Mouse (Mus musculus): Measurements from ENCODE around the gene Hs3st3b1. TPM values are rescaled to one million over a fixed set of nuclear protein-coding genes. Genes with fewer than 3 reads are reported as not detected.

Gene Hs3st3b1
- polyA plus RNA-seq (2012; rRNA removed) = 9.3 and 12.0 TPM in 2 replicates

DNA sequence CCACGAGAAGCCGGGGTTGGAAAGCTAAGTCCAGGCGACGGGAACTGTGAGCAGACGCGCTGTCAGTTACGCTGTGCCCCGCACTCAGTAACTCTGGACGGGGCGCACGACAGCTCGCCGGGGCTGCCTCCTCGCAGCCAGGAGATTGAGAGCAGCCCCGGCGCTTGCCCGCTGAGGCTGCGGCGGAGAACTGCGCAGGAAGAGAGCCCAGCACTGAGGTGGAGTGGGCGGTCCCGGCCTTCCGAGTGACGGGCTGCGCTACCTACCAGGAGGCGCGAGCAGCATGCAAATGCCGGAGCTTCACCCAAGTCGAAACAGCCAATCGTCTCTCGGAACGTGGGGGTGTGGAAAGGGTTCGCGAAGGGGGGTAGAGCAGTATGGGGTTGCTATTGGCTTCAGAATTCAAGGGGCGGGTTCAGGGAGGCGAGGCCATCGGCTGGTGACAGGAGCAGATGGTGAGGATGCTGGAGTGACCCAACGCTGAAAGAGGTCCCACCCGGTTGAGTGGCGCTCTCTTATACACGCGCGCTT lies at the start of gene Hs3st3b1:
TSS of gene Hs3st3b1 (minus strand) at position 200 of the 531 bp plus-strand sequence.
- Histone ChIP-seq H3K36me3 (ENCODE audit: control insufficient read depth, insufficient read depth, low read length) (no peaks in the 10 kb centered on the region), H3K4me1 (replicated peaks; ENCODE audit: control insufficient read depth, insufficient read depth, low read length) (peaks cover 25% of the 10 kb centered on the region), H3K27me3 (ENCODE audit: control insufficient read depth, insufficient read depth, low read length) (peaks cover 26% of the 10 kb centered on the region), H3K4me3 (ENCODE audit: control insufficient read depth, insufficient read depth, low read length) (peak within 1 kb of the TSS; percentile 44), H3K27ac (ENCODE audit: control insufficient read depth, insufficient read depth, low read length) (no peak within 1 kb of the TSS)
- under 1% methylated on average over 43 of the region's 43 CpGs for WGBS
- TF ChIP-seq CTCF (IDR thresholded peaks at IDR 0.05; ENCODE audit: borderline replicate concordance, control insufficient read depth, extremely low read depth, insufficient read depth, low read length, poor library complexity) (no peak), POLR2A (IDR thresholded peaks at IDR 0.05; ENCODE audit: control insufficient read depth, extremely low read depth, insufficient read depth, low read length, poor library complexity) (peak; percentile 72; the same call in 1 of the 2 replicates)
- peak; percentile 89 for DNase-seq

DNA sequence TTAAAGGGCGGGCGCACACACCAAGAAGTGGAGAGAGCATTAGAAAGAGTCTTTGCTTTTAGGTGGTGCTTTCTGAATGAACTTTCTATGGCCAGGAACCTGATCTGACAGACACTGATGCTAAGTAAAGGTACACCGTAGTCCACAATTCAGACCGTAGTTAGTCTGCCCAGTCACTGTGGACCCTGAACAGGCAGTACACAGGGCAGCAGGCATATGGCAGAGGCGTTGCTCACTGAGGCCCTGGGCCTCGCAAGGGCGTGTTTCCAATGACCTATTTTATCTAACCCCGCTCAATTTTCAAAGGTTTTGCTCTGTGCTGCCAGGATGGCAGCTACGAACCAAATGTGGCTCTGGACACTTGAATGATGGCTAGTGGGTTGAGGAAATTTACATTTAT lies 49.4 kb upstream of the Hs3st3b1 start:
- peaks cover 7% of the 10 kb centered on the region; the same call in 1 of the 2 replicates for H3K4me1 ChIP-seq (replicated peaks; ENCODE audit: control insufficient read depth, insufficient read depth, low read length)
- 99% methylated on average over 9 of the region's 9 CpGs for WGBS

GRCm38 (mm10) chr11:63970818-63971217 lies 48.7 kb upstream of the Hs3st3b1 start:
- Histone ChIP-seq H3K4me3 (ENCODE audit: control insufficient read depth, insufficient read depth, low read length) (no peak overlapping the region), H3K27ac (ENCODE audit: control insufficient read depth, insufficient read depth, low read length) (no peak overlapping the region), H3K36me3 (ENCODE audit: control insufficient read depth, insufficient read depth, low read length) (no peaks in the 10 kb centered on the region), H3K27me3 (ENCODE audit: control insufficient read depth, insufficient read depth, low read length) (no peaks in the 10 kb centered on the region), H3K4me1 (replicated peaks; ENCODE audit: control insufficient read depth, insufficient read depth, low read length) (peaks cover 7% of the 10 kb centered on the region; the same call in 1 of the 2 replicates)
- TF ChIP-seq POLR2A (IDR thresholded peaks at IDR 0.05; ENCODE audit: control insufficient read depth, extremely low read depth, insufficient read depth, low read length, poor library complexity) (no peak), CTCF (IDR thresholded peaks at IDR 0.05; ENCODE audit: borderline replicate concordance, control insufficient read depth, extremely low read depth, insufficient read depth, low read length, poor library complexity) (no peak)
- DNase-seq = no peak
- WGBS = 97% methylated on average over 6 of the region's 6 CpGs

More for the DNA sequence above, 49.4 kb upstream of the Hs3st3b1 start:
- no peaks in the 10 kb centered on the region for H3K27me3 ChIP-seq (ENCODE audit: control insufficient read depth, insufficient read depth, low read length)
- no peak overlapping the region for H3K4me3 ChIP-seq (ENCODE audit: control insufficient read depth, insufficient read depth, low read length)
- no peak overlapping the region for H3K27ac ChIP-seq (ENCODE audit: control insufficient read depth, insufficient read depth, low read length)
- TF ChIP-seq POLR2A (IDR thresholded peaks at IDR 0.05; ENCODE audit: control insufficient read depth, extremely low read depth, insufficient read depth, low read length, poor library complexity) (no peak), CTCF (IDR thresholded peaks at IDR 0.05; ENCODE audit: borderline replicate concordance, control insufficient read depth, extremely low read depth, insufficient read depth, low read length, poor library complexity) (no peak)
- DNase-seq = no peak
- no peaks in the 10 kb centered on the region for H3K36me3 ChIP-seq (ENCODE audit: control insufficient read depth, insufficient read depth, low read length)

DNA sequence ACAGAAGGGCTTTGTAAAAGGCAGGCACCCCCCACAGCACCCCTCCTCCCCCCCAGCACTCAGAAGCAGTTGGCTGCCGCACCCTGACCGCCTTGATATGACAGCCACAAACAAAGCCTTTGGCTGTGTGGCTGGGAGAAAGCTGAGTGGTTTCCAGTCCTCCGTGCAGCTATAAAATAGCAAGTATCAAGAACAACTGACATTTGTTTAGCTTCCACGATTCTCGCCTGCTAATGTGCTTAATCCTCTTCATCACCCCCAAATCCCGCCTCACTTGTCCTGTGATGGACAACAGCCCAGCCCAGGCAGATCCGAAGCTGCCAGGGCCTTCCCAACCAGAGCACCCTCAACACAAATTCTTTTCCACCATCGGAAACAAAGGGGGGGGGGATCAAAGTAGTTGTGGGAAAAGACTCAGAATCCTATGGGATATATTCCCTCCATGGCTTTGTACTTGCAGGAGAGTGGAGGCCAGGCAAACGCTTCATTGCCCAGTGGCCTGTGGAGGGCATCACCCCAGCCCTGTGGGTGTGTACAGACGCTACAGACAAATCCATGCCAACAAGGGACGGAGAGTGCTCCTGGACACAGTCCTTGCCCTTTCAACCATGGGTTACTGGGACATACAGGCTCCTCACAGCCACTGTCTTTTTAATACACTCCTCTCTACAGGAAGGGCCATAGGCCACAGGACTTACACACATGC lies 47.3 kb upstream of the Hs3st3b1 start:
- H3K4me1 ChIP-seq (replicated peaks; ENCODE audit: control insufficient read depth, insufficient read depth, low read length) = no peaks in the 10 kb centered on the region
- H3K27ac ChIP-seq (ENCODE audit: control insufficient read depth, insufficient read depth, low read length) = no peak overlapping the region
- WGBS = 95% methylated on average over 11 of the region's 11 CpGs
- no peaks in the 10 kb centered on the region for H3K36me3 ChIP-seq (ENCODE audit: control insufficient read depth, insufficient read depth, low read length)
- H3K27me3 ChIP-seq (ENCODE audit: control insufficient read depth, insufficient read depth, low read length) = no peaks in the 10 kb centered on the region
- no peak for DNase-seq
- no peak for TF ChIP-seq CTCF (IDR thresholded peaks at IDR 0.05; ENCODE audit: borderline replicate concordance, control insufficient read depth, extremely low read depth, insufficient read depth, low read length, poor library complexity)
- TF ChIP-seq POLR2A (IDR thresholded peaks at IDR 0.05; ENCODE audit: control insufficient read depth, extremely low read depth, insufficient read depth, low read length, poor library complexity) = no peak
- H3K4me3 ChIP-seq (ENCODE audit: control insufficient read depth, insufficient read depth, low read length) = no peak overlapping the region

- 96% methylated on average over 3 of the region's 3 CpGs for WGBS
- no peak for TF ChIP-seq POLR2A (IDR thresholded peaks at IDR 0.05; ENCODE audit: control insufficient read depth, extremely low read depth, insufficient read depth, low read length, poor library complexity)
- TF ChIP-seq CTCF (IDR thresholded peaks at IDR 0.05; ENCODE audit: borderline replicate concordance, control insufficient read depth, extremely low read depth, insufficient read depth, low read length, poor library complexity) = no peak
- H3K4me3 ChIP-seq (ENCODE audit: control insufficient read depth, insufficient read depth, low read length) = no peak overlapping the region
- no peak overlapping the region for H3K27ac ChIP-seq (ENCODE audit: control insufficient read depth, insufficient read depth, low read length)
- no peaks in the 10 kb centered on the region for H3K4me1 ChIP-seq (replicated peaks; ENCODE audit: control insufficient read depth, insufficient read depth, low read length)
- no peak for DNase-seq
- H3K36me3 ChIP-seq (ENCODE audit: control insufficient read depth, insufficient read depth, low read length) = no peaks in the 10 kb centered on the region
- no peaks in the 10 kb centered on the region for H3K27me3 ChIP-seq (ENCODE audit: control insufficient read depth, insufficient read depth, low read length)
These were observed 46.4 kb upstream of the Hs3st3b1 start for GRCm38 (mm10) chr11:63968388-63969035.

- TF ChIP-seq CTCF (IDR thresholded peaks at IDR 0.05; ENCODE audit: borderline replicate concordance, control insufficient read depth, extremely low read depth, insufficient read depth, low read length, poor library complexity) = no peak
- no peak for TF ChIP-seq POLR2A (IDR thresholded peaks at IDR 0.05; ENCODE audit: control insufficient read depth, extremely low read depth, insufficient read depth, low read length, poor library complexity)
- Histone ChIP-seq H3K27ac (ENCODE audit: control insufficient read depth, insufficient read depth, low read length) (no peak overlapping the region), H3K27me3 (ENCODE audit: control insufficient read depth, insufficient read depth, low read length) (no peaks in the 10 kb centered on the region), H3K4me3 (ENCODE audit: control insufficient read depth, insufficient read depth, low read length) (no peak overlapping the region), H3K4me1 (replicated peaks; ENCODE audit: control insufficient read depth, insufficient read depth, low read length) (no peaks in the 10 kb centered on the region), H3K36me3 (ENCODE audit: control insufficient read depth, insufficient read depth, low read length) (no peaks in the 10 kb centered on the region)
- WGBS = 98% methylated on average over 9 of the region's 9 CpGs
- DNase-seq = no peak
These were observed 45.7 kb upstream of the Hs3st3b1 start for GRCm38 (mm10) chr11:63967641-63968387.
